Mouse (Mus musculus): Measurements from ENCODE around the gene Tmem30a. TPM values are rescaled to one million over a fixed set of nuclear protein-coding genes. Genes with fewer than 3 reads are reported as not detected.

Gene Tmem30a
- polyA plus RNA-seq, 1 experiment from 2014 or later: 98.0 TPM

- Histone ChIP-seq H3K4me3 (replicated peaks; ENCODE audit: low read depth, low read length) (no peak overlapping the region), H3K27me3 (ENCODE audit: insufficient read depth, low read length) (peaks cover 8% of the 10 kb centered on the region; the same call in 1 of the 2 replicates), H3K27ac (no peak overlapping the region), H3K9me3 (replicated peaks; ENCODE audit: low read length) (0 out of 2 replicates have a peak, but pooled peaks cover 2% of the 10 kb centered on the region), H3K4me1 (replicated peaks; ENCODE audit: insufficient read depth, low read length) (peaks cover 21% of the 10 kb centered on the region), H3K36me3 (ENCODE audit: insufficient read depth, low read length) (no peaks in the 10 kb centered on the region), H3K4me2 (ENCODE audit: low read length) (peak overlapping the region; percentile 87; the same call in 1 of the 2 replicates), H3K9ac (ENCODE audit: low read depth, low read length) (no peak overlapping the region)
- WGBS: 50% methylated on average over 9 of the region's 9 CpGs
- DNase-seq (ENCODE audit: low spot score): no peak
- no peak for TF ChIP-seq CTCF (IDR thresholded peaks at IDR 0.05; ENCODE audit: low read depth)
- no peak for ATAC-seq (replicated peaks; ENCODE audit: low FRiP score, low read depth)
Observed at GRCm38 (mm10) chr9:79720143-79720542, 73.2 kb downstream of the Tmem30a start.

- WGBS: 1% methylated on average over 28 of the region's 28 CpGs
- H3K27ac ChIP-seq: 0 out of 2 replicates have a peak overlapping the region, but pooled peaks have one; percentile 72
- H3K4me1 ChIP-seq (replicated peaks; ENCODE audit: insufficient read depth, low read length): peaks cover 23% of the 10 kb centered on the region
- no peak for ATAC-seq (replicated peaks; ENCODE audit: low FRiP score, low read depth)
- H3K4me2 ChIP-seq (ENCODE audit: low read length): peak overlapping the region; percentile 87
- peak overlapping the region; percentile 59 for H3K9ac ChIP-seq (ENCODE audit: low read depth, low read length)
- peaks cover 8% of the 10 kb centered on the region; the same call in 1 of the 2 replicates for H3K27me3 ChIP-seq (ENCODE audit: insufficient read depth, low read length)
- no peaks in the 10 kb centered on the region for H3K36me3 ChIP-seq (ENCODE audit: insufficient read depth, low read length)
- DNase-seq (ENCODE audit: low spot score): peak; percentile 74
- H3K4me3 ChIP-seq (replicated peaks; ENCODE audit: low read depth, low read length): peak overlapping the region; percentile 59
- no peak for TF ChIP-seq CTCF (IDR thresholded peaks at IDR 0.05; ENCODE audit: low read depth)
- 0 out of 2 replicates have a peak, but pooled peaks cover 2% of the 10 kb centered on the region for H3K9me3 ChIP-seq (replicated peaks; ENCODE audit: low read length)
Observed at GRCm38 (mm10) chr9:79719451-79719850, 73.9 kb downstream of the Tmem30a start.

Other genes starting within 250 kb of the Tmem30a start
- 42.8 and 43.5 TPM in 2 replicates for gene Col12a1, start 74.7 kb downstream of the Tmem30a start, polyA plus RNA-seq (2015; fragmentation: Nextera tagmentation; extraction: Ambion mirVana)
- 1,196 and 1,379 TPM in 2 replicates for gene Cox7a2, start 33.6 kb downstream of the Tmem30a start, polyA plus RNA-seq (2015; fragmentation: Nextera tagmentation; extraction: Ambion mirVana)
- gene Filip1, start 219.3 kb upstream of the Tmem30a start, polyA plus RNA-seq (2015; fragmentation: Nextera tagmentation; extraction: Ambion mirVana): 5.3 and 5.9 TPM in 2 replicates

Measured in kidney, postnatal 0 days (tissue).